Mouse (Mus musculus) intestine, postnatal 0 days (tissue): ENCODE results near the gene Ccdc107. TPM values are rescaled to one million over a fixed set of nuclear protein-coding genes. Genes with fewer than 3 reads are reported as not detected.

Source experiments
- ATAC-seq: fragments of 200-750 bp; cut with Nextera tagmentation; 2 replicates; pipeline ENCODE4 v1.8.0; 2017; ENCODE audit warnings: mild to moderate bottlenecking, moderate TSS enrichment, moderate library complexity
- H3K27ac ChIP-seq: fragments of 300-500 bp; sonication (generic); 2 replicates; pipeline ENCODE4 v1.5.1; 2014; ENCODE audit warnings: mild to moderate bottlenecking, low read depth, low read length, moderate library complexity
- H3K27me3 ChIP-seq: fragments of 300-500 bp; sonication (generic); replicated peaks from 2 replicates; pipeline ENCODE4 v1.6.1; 2014; ENCODE audit warnings: low read length, mixed read lengths; ENCODE audit not compliant: control insufficient read depth, insufficient read depth
- H3K36me3 ChIP-seq: fragments of 300-500 bp; sonication (generic); 2 replicates; pipeline ENCODE4 v1.6.1; 2014; ENCODE audit warnings: mild to moderate bottlenecking, moderate library complexity; ENCODE audit not compliant: control insufficient read depth, insufficient read depth
- H3K4me1 ChIP-seq: fragments of 300-500 bp; sonication (generic); replicated peaks from 2 replicates; pipeline ENCODE4 v1.6.1; 2014; ENCODE audit warnings: antibody characterized with exemption, low read length, mixed read lengths; ENCODE audit not compliant: control insufficient read depth, insufficient read depth
- H3K4me2 ChIP-seq: fragments of 300-500 bp; sonication (generic); replicated peaks from 2 replicates; pipeline ENCODE4 v1.6.1; 2014; ENCODE audit warnings: low read depth, mild to moderate bottlenecking, moderate library complexity
- H3K4me3 ChIP-seq: fragments of 300-500 bp; sonication (generic); 2 replicates; pipeline ENCODE4 v1.5.1; 2014; ENCODE audit warnings: low read depth, low read length
- H3K9ac ChIP-seq: fragments of 300-500 bp; sonication (generic); 2 replicates; pipeline ENCODE4 v1.6.1; 2014; ENCODE audit warnings: mild to moderate bottlenecking, low read depth, low read length
- H3K9me3 ChIP-seq: fragments of 300-500 bp; sonication (generic); 2 replicates; pipeline ENCODE4 v1.6.1; 2016; ENCODE audit warnings: mixed run types; ENCODE audit not compliant: control insufficient read depth
- CTCF ChIP-seq: sonication (generic); IDR thresholded peaks from 2 replicates; pipeline ENCODE4 v1.5.1; 2016; ENCODE audit warnings: low read depth, mild to moderate bottlenecking, control low read depth, antibody characterized with exemption, moderate library complexity
- WGBS: fragments of 180-500 bp; shearing (Covaris S2); extraction: QIAGEN DNeasy Blood & Tissue Kit; methylation state at CpG from one replicate; pipeline ENCODE4 v1.1.7; 2014; 5-methylcytosine and 5-hydroxymethylcytosine counted together
- polyA plus RNA-seq: library from polyadenylated mRNA; unstranded; fragments of >200 nt; fragmentation: Nextera tagmentation; extraction: Ambion mirVana; gene quantifications from 2 replicates; pipeline ENCODE4 v1.2.1, GENCODE M21; 2015

The Ccdc107 gene
- polyA plus RNA-seq: 79.8 and 83.1 TPM in 2 replicates

DNA sequence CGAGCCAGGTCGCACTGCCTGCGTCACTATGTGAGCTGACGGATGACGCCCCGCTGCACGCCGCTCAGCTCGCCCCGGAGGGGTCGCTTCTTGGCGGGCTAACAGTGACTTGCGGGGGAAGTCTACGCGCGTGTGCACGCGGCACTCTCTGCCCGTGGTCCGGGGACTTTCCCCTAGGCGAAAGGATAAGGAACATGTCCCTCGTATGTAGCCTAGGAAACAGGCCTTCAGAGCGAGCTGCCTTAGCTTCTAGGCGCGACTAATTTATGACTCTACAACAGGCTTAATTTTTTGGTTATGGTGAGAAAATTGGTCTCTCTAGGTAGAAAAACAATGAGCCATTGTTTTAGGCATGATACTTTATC, at the start of gene Ccdc107:
Gene Ccdc107 (plus strand): TSS at position 80 of the 365 bp plus-strand sequence.
- H3K27me3 ChIP-seq: no peaks in the 10 kb centered on the region
- peak within 1 kb of the TSS; percentile 70 for H3K4me3 ChIP-seq
- peak within 1 kb of the TSS; percentile 82 for H3K4me2 ChIP-seq
- H3K27ac ChIP-seq: peak within 1 kb of the TSS; percentile 72
- H3K9me3 ChIP-seq: no peaks in the 10 kb centered on the region
- peaks cover 3% of the 10 kb centered on the region; the same call in 1 of the 2 replicates for H3K4me1 ChIP-seq
- WGBS: under 1% methylated on average over 25 of the region's 25 CpGs
- H3K9ac ChIP-seq: peak within 1 kb of the TSS; percentile 65
- peaks cover 5% of the 10 kb centered on the region; the same call in 1 of the 2 replicates for H3K36me3 ChIP-seq
- TF ChIP-seq CTCF: no peak
- peak; percentile 94 for ATAC-seq

DNA sequence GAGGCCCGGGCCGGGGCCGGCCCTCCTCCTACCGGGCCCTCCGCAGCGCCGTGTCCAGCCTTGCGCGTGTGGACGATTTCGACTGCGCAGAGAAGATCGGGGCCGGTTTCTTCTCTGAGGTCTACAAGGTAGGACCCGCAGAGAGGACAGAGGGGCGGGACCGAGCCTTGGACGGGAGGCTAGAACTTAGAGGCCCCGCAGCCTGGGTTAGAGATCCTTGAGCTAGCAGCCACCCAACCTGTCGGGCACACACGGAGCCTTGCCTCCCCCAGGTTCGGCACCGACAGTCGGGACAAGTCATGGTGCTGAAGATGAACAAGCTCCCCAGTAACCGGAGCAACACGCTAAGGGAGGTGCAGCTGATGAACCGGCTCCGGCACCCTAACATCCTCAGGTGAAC, 49.2 kb upstream of the Ccdc107 start:
- peak overlapping the region; percentile 97 for H3K4me3 ChIP-seq
- H3K36me3 ChIP-seq: peaks cover 28% of the 10 kb centered on the region
- H3K27ac ChIP-seq: peak overlapping the region; percentile 94
- 0 out of 2 replicates have a peak, but pooled peaks cover 8% of the 10 kb centered on the region for H3K4me1 ChIP-seq
- no peaks in the 10 kb centered on the region for H3K9me3 ChIP-seq
- peak overlapping the region; percentile 96 for H3K9ac ChIP-seq
- no peak for ATAC-seq
- peak overlapping the region; percentile 95 for H3K4me2 ChIP-seq
- TF ChIP-seq CTCF: no peak
- under 1% methylated on average over 28 of the region's 28 CpGs for WGBS
- H3K27me3 ChIP-seq: no peaks in the 10 kb centered on the region

DNA sequence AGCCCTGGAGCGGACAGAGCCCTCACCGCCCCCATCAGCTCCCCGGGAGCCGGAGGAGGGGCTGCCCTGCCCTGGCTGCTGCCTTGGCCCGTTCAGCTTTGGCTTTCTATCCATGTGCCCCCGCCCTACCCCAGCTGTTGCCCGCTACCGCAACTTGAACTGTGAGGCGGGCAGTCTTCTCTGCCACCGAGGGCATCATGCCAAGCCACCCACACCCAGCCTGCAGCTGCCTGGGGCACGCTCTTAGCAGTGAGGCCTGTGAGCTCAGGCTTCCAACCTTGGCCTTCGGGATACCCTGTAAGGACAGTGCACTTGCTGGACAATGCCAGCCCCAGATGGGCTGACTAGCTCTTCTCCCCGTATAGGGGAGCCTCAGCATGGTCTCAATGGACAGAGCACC, 45.4 kb upstream of the Ccdc107 start:
- Histone ChIP-seq H3K27me3 (no peaks in the 10 kb centered on the region), H3K27ac (no peak overlapping the region), H3K4me3 (no peak overlapping the region), H3K9me3 (no peaks in the 10 kb centered on the region), H3K36me3 (peaks cover 28% of the 10 kb centered on the region), H3K4me2 (no peak overlapping the region), H3K4me1 (0 out of 2 replicates have a peak, but pooled peaks cover 8% of the 10 kb centered on the region), H3K9ac (no peak overlapping the region)
- WGBS: 84% methylated on average over 13 of the region's 13 CpGs
- no peak for ATAC-seq
- TF ChIP-seq CTCF: no peak

DNA sequence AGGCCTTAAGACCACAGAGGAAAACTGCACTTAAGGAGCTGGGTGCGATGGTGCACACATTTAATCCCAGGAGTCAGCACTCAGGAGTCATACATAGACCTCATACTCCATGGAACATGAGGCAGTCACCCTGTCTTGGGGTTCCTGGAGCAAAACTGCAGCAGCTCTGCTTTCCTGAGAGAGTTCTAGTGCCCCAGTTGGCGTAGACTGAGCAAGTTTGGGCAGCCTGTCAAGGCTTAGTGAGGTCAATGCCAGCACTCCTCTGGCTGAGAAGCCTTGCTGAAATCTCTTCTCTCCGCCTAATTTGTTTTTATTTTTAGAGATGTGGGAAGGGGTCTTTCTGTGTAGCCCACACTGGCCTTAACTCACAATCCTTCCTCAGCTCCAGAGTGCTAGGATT, 44.1 kb upstream of the Ccdc107 start:
- Histone ChIP-seq H3K36me3 (peaks cover 28% of the 10 kb centered on the region), H3K27ac (no peak overlapping the region), H3K4me2 (no peak overlapping the region), H3K9me3 (no peaks in the 10 kb centered on the region), H3K9ac (no peak overlapping the region), H3K27me3 (peaks cover 11% of the 10 kb centered on the region), H3K4me3 (no peak overlapping the region), H3K4me1 (0 out of 2 replicates have a peak, but pooled peaks cover 8% of the 10 kb centered on the region)
- TF ChIP-seq CTCF: no peak
- no peak for ATAC-seq
- 93% methylated on average over 3 of the region's 3 CpGs for WGBS

DNA sequence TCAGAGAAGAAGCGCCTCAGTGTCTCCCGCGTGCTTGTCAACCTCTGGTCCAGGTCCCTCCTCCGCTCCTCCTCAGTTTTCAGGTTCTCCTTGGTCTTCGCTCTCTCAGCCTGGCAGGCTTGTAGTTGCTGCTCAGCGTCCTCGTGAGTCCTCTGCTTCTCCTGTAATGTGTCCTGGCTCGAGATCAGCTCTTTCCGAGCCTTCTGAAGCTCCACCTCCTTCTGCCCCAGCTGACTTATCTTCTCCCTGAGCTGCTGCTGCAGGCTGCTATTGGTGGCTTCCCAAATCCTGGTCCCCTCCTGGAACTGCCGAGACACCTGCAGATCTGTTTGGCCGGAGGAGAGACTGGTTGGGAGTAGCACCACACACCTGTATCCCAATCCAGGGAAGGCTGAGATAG, 40.4 kb upstream of the Ccdc107 start:
- no peaks in the 10 kb centered on the region for H3K9me3 ChIP-seq
- H3K4me2 ChIP-seq: no peak overlapping the region
- peaks cover 26% of the 10 kb centered on the region for H3K27me3 ChIP-seq
- 47% methylated on average over 11 of the region's 11 CpGs for WGBS
- no peaks in the 10 kb centered on the region; the same call in 1 of the 2 replicates for H3K4me1 ChIP-seq
- H3K4me3 ChIP-seq: no peak overlapping the region
- no peak overlapping the region for H3K9ac ChIP-seq
- TF ChIP-seq CTCF: no peak
- peaks cover 7% of the 10 kb centered on the region for H3K36me3 ChIP-seq
- no peak for ATAC-seq
- H3K27ac ChIP-seq: no peak overlapping the region

DNA sequence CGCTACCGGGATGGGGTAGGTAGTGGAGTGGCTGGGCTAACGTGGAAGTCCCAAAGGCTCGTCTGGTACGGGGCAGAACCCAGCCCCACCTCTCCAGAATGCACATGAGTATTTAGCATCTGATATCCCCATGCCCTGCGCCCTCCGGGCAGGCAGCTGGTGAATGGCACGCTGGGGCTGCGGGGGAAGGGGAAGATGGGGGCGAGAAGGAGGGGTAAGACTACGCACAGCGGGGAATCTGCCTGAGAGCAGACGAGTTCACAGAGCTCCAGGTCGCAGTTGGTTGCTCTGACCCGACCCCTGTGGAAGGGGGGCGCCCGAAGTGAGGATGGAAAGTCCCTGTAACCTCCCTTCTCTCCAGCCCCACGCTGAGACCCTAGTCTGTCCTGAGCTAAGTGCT, 39.3 kb upstream of the Ccdc107 start:
- no peaks in the 10 kb centered on the region for H3K9me3 ChIP-seq
- peak overlapping the region; percentile 58 for H3K4me2 ChIP-seq
- H3K27ac ChIP-seq: no peak overlapping the region
- peak overlapping the region; percentile 26; the same call in 1 of the 2 replicates for H3K9ac ChIP-seq
- peaks cover 26% of the 10 kb centered on the region for H3K27me3 ChIP-seq
- H3K36me3 ChIP-seq: no peaks in the 10 kb centered on the region
- no peak for ATAC-seq
- WGBS: 5% methylated on average over 17 of the region's 18 CpGs
- H3K4me3 ChIP-seq: peak overlapping the region; percentile 16
- TF ChIP-seq CTCF: no peak
- H3K4me1 ChIP-seq: no peaks in the 10 kb centered on the region; the same call in 1 of the 2 replicates
